Mouse (Mus musculus): ENCODE measurements around the gene Bcas1. TPM values are rescaled to one million over a fixed set of nuclear protein-coding genes. Genes with fewer than 3 reads are reported as not detected.

The Bcas1 gene
- polyA plus RNA-seq, 1 experiment from 2014 or later, result 0.33 TPM

GRCm38 (mm10) chr2:170438782-170439181, 11.1 kb upstream of the Bcas1 start:
- DNase-seq (ENCODE audit: low spot score) (no peak), ATAC-seq (replicated peaks; ENCODE audit: low FRiP score) (no peak)
- Histone ChIP-seq H3K27me3 (ENCODE audit: control insufficient read depth, insufficient read depth, low read length) (no peaks in the 10 kb centered on the region), H3K4me3 (ENCODE audit: low read depth, low read length) (no peak overlapping the region), H3K4me2 (ENCODE audit: low read depth, low read length, severe bottlenecking) (no peak overlapping the region), H3K9ac (ENCODE audit: low read length) (no peak overlapping the region), H3K4me1 (replicated peaks; ENCODE audit: control insufficient read depth, insufficient read depth, low read length) (no peaks in the 10 kb centered on the region), H3K27ac (ENCODE audit: low read depth, low read length) (no peak overlapping the region), H3K36me3 (ENCODE audit: control insufficient read depth, insufficient read depth, low read length) (no peaks in the 10 kb centered on the region), H3K9me3 (ENCODE audit: control insufficient read depth, low read length) (no peaks in the 10 kb centered on the region)
- WGBS, result 53% methylated on average over 13 of the region's 13 CpGs

GRCm38 (mm10) chr2:170436204-170436603, 8.6 kb upstream of the Bcas1 start:
- WGBS, result 76% methylated on average over 4 of the region's 4 CpGs
- no peak overlapping the region for H3K27ac ChIP-seq (ENCODE audit: low read depth, low read length)
- H3K4me1 ChIP-seq (replicated peaks; ENCODE audit: control insufficient read depth, insufficient read depth, low read length), result no peaks in the 10 kb centered on the region
- H3K9me3 ChIP-seq (ENCODE audit: control insufficient read depth, low read length), result no peaks in the 10 kb centered on the region
- no peak overlapping the region for H3K4me3 ChIP-seq (ENCODE audit: low read depth, low read length)
- DNase-seq (ENCODE audit: low spot score) (no peak), ATAC-seq (replicated peaks; ENCODE audit: low FRiP score) (no peak)
- H3K27me3 ChIP-seq (ENCODE audit: control insufficient read depth, insufficient read depth, low read length), result no peaks in the 10 kb centered on the region
- no peaks in the 10 kb centered on the region for H3K36me3 ChIP-seq (ENCODE audit: control insufficient read depth, insufficient read depth, low read length)
- no peak overlapping the region for H3K4me2 ChIP-seq (ENCODE audit: low read depth, low read length, severe bottlenecking)
- H3K9ac ChIP-seq (ENCODE audit: low read length), result no peak overlapping the region

- no peak for DNase-seq (ENCODE audit: low spot score)
- WGBS, result 54% methylated on average over 6 of the region's 6 CpGs
- Histone ChIP-seq H3K36me3 (ENCODE audit: control insufficient read depth, insufficient read depth, low read length) (no peaks in the 10 kb centered on the region), H3K4me3 (ENCODE audit: low read depth, low read length) (no peak overlapping the region), H3K4me1 (replicated peaks; ENCODE audit: control insufficient read depth, insufficient read depth, low read length) (no peaks in the 10 kb centered on the region), H3K4me2 (ENCODE audit: low read depth, low read length, severe bottlenecking) (no peak overlapping the region), H3K27ac (ENCODE audit: low read depth, low read length) (no peak overlapping the region), H3K27me3 (ENCODE audit: control insufficient read depth, insufficient read depth, low read length) (no peaks in the 10 kb centered on the region), H3K9ac (ENCODE audit: low read length) (no peak overlapping the region), H3K9me3 (ENCODE audit: control insufficient read depth, low read length) (no peaks in the 10 kb centered on the region)
- ATAC-seq (replicated peaks; ENCODE audit: low FRiP score), result no peak
Measured at GRCm38 (mm10) chr2:170432152-170432551, 4.5 kb upstream of the Bcas1 start.

GRCm38 (mm10) chr2:170428966-170429365, 1.3 kb upstream of the Bcas1 start:
- no peak for DNase-seq (ENCODE audit: low spot score)
- no peaks in the 10 kb centered on the region for H3K27me3 ChIP-seq (ENCODE audit: control insufficient read depth, insufficient read depth, low read length)
- H3K4me2 ChIP-seq (ENCODE audit: low read depth, low read length, severe bottlenecking), result no peak overlapping the region
- no peak overlapping the region for H3K4me3 ChIP-seq (ENCODE audit: low read depth, low read length)
- no peak overlapping the region for H3K27ac ChIP-seq (ENCODE audit: low read depth, low read length)
- no peaks in the 10 kb centered on the region for H3K9me3 ChIP-seq (ENCODE audit: control insufficient read depth, low read length)
- ATAC-seq (replicated peaks; ENCODE audit: low FRiP score), result no peak
- WGBS, result 69% methylated on average over 8 of the region's 8 CpGs
- H3K36me3 ChIP-seq (ENCODE audit: control insufficient read depth, insufficient read depth, low read length), result no peaks in the 10 kb centered on the region
- no peak overlapping the region for H3K9ac ChIP-seq (ENCODE audit: low read length)
- no peaks in the 10 kb centered on the region for H3K4me1 ChIP-seq (replicated peaks; ENCODE audit: control insufficient read depth, insufficient read depth, low read length)

- H3K4me3 ChIP-seq (ENCODE audit: low read depth, low read length), result no peak overlapping the region
- no peak overlapping the region for H3K4me2 ChIP-seq (ENCODE audit: low read depth, low read length, severe bottlenecking)
- WGBS, result 77% methylated on average over 3 of the region's 3 CpGs
- DNase-seq (ENCODE audit: low spot score) (no peak), ATAC-seq (replicated peaks; ENCODE audit: low FRiP score) (no peak)
- no peaks in the 10 kb centered on the region for H3K4me1 ChIP-seq (replicated peaks; ENCODE audit: control insufficient read depth, insufficient read depth, low read length)
- no peaks in the 10 kb centered on the region for H3K9me3 ChIP-seq (ENCODE audit: control insufficient read depth, low read length)
- no peak overlapping the region for H3K27ac ChIP-seq (ENCODE audit: low read depth, low read length)
- no peaks in the 10 kb centered on the region for H3K27me3 ChIP-seq (ENCODE audit: control insufficient read depth, insufficient read depth, low read length)
- H3K36me3 ChIP-seq (ENCODE audit: control insufficient read depth, insufficient read depth, low read length), result no peaks in the 10 kb centered on the region
- no peak overlapping the region for H3K9ac ChIP-seq (ENCODE audit: low read length)
Measured at GRCm38 (mm10) chr2:170424131-170424530, 3.5 kb downstream of the Bcas1 start.

- Histone ChIP-seq H3K27ac (ENCODE audit: low read depth, low read length) (no peak overlapping the region), H3K9ac (ENCODE audit: low read length) (no peak overlapping the region), H3K4me2 (ENCODE audit: low read depth, low read length, severe bottlenecking) (no peak overlapping the region), H3K9me3 (ENCODE audit: control insufficient read depth, low read length) (no peaks in the 10 kb centered on the region), H3K4me3 (ENCODE audit: low read depth, low read length) (no peak overlapping the region), H3K36me3 (ENCODE audit: control insufficient read depth, insufficient read depth, low read length) (no peaks in the 10 kb centered on the region), H3K4me1 (replicated peaks; ENCODE audit: control insufficient read depth, insufficient read depth, low read length) (no peaks in the 10 kb centered on the region), H3K27me3 (ENCODE audit: control insufficient read depth, insufficient read depth, low read length) (no peaks in the 10 kb centered on the region)
- 50% methylated on average over 4 of the region's 4 CpGs for WGBS
- ATAC-seq (replicated peaks; ENCODE audit: low FRiP score) (no peak), DNase-seq (ENCODE audit: low spot score) (no peak)
Measured at GRCm38 (mm10) chr2:170421924-170422323, 5.7 kb downstream of the Bcas1 start.

- Histone ChIP-seq H3K27me3 (ENCODE audit: control insufficient read depth, insufficient read depth, low read length) (no peaks in the 10 kb centered on the region), H3K4me3 (ENCODE audit: low read depth, low read length) (no peak overlapping the region), H3K4me2 (ENCODE audit: low read depth, low read length, severe bottlenecking) (no peak overlapping the region), H3K27ac (ENCODE audit: low read depth, low read length) (no peak overlapping the region), H3K36me3 (ENCODE audit: control insufficient read depth, insufficient read depth, low read length) (no peaks in the 10 kb centered on the region), H3K9ac (ENCODE audit: low read length) (no peak overlapping the region), H3K9me3 (ENCODE audit: control insufficient read depth, low read length) (no peaks in the 10 kb centered on the region), H3K4me1 (replicated peaks; ENCODE audit: control insufficient read depth, insufficient read depth, low read length) (no peaks in the 10 kb centered on the region)
- DNase-seq (ENCODE audit: low spot score) (peak; percentile 70), ATAC-seq (replicated peaks; ENCODE audit: low FRiP score) (no peak)
- 50% methylated on average over 10 of the region's 10 CpGs for WGBS
Measured at GRCm38 (mm10) chr2:170418748-170419147, 8.9 kb downstream of the Bcas1 start.

GRCm38 (mm10) chr2:170411490-170412168, 16.0 kb downstream of the Bcas1 start:
- Histone ChIP-seq H3K36me3 (ENCODE audit: control insufficient read depth, insufficient read depth, low read length) (no peaks in the 10 kb centered on the region), H3K4me1 (replicated peaks; ENCODE audit: control insufficient read depth, insufficient read depth, low read length) (no peaks in the 10 kb centered on the region), H3K27me3 (ENCODE audit: control insufficient read depth, insufficient read depth, low read length) (no peaks in the 10 kb centered on the region), H3K9ac (ENCODE audit: low read length) (no peak overlapping the region; the same call in 1 of the 2 replicates), H3K27ac (ENCODE audit: low read depth, low read length) (no peak overlapping the region), H3K4me3 (ENCODE audit: low read depth, low read length) (0 out of 2 replicates have a peak overlapping the region, but pooled peaks have one; percentile 6), H3K9me3 (ENCODE audit: control insufficient read depth, low read length) (no peaks in the 10 kb centered on the region), H3K4me2 (ENCODE audit: low read depth, low read length, severe bottlenecking) (peak overlapping the region; percentile 29; the same call in 1 of the 2 replicates)
- no peak for ATAC-seq (replicated peaks; ENCODE audit: low FRiP score)
- DNase-seq (ENCODE audit: low spot score), result no peak
- WGBS, result 21% methylated on average over 13 of the region's 13 CpGs
